Mouse (Mus musculus): ENCODE measurements around the gene Zfp821. TPM values are rescaled to one million over a fixed set of nuclear protein-coding genes. Genes with fewer than 3 reads are reported as not detected.

Zfp821 gene
- polyA plus RNA-seq, 1 experiment from 2014 or later: 71.3 TPM

DNA sequence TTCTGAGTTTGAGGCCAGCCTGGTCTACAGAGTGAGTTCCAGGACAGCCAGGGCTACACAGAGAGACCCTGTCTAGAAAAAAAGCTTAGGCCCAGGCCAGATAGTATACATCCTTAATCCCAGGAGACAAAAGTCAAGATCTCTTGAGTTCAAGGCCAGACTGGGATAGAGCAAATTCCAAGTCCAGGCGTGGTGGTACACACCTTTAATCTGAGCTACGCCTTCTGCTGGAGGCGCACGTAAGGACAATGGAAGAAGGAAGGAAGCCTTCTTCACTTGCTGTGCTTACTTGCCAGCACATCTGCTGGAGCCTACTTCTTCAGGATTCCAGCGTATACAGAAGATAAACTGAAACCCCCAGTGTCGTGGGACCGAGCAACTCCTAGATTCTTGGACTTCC is 54.1 kb downstream of the Zfp821 start:
- H3K27ac ChIP-seq (replicated peaks): no peak overlapping the region

DNA sequence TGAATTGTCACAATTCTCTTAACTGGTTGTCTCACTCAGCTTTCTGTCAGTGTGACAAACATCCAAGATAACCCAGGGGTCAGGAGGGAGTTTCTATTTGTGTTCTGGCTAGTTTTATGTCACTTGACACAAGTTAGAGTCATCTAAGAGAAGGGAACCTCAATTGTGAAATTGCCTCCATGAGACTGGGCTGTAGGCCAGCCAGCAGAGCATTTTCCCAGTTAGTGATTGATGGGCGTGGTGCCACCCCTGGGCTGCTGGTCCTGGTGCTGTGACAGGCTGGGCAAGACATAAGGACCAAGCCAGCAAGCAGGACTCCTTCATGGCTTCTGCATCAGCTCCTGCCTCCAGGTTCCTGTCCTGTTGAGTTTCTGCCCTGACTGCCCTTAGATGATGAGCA is 54.9 kb downstream of the Zfp821 start:
- H3K27me3 ChIP-seq: no peaks in the 10 kb centered on the region
- no peak overlapping the region for H3K27ac ChIP-seq (replicated peaks)
- no peaks in the 10 kb centered on the region for H3K9me3 ChIP-seq
- no peaks in the 10 kb centered on the region for H3K36me3 ChIP-seq
- WGBS: 35% methylated on average over 1 of the region's 1 CpGs
- H3K4me1 ChIP-seq (replicated peaks): no peaks in the 10 kb centered on the region
- H3K4me2 ChIP-seq: no peak overlapping the region
- no peak for ATAC-seq (ENCODE audit: low FRiP score, low read depth)
- no peak overlapping the region for H3K4me3 ChIP-seq
- no peak overlapping the region for H3K9ac ChIP-seq

More for the DNA sequence above, 54.1 kb downstream of the Zfp821 start:
- WGBS: 90% methylated on average over 7 of the region's 7 CpGs
- H3K27me3 ChIP-seq: no peaks in the 10 kb centered on the region
- H3K4me1 ChIP-seq (replicated peaks): no peaks in the 10 kb centered on the region
- H3K9me3 ChIP-seq: no peaks in the 10 kb centered on the region
- no peak for ATAC-seq (ENCODE audit: low FRiP score, low read depth)
- no peak overlapping the region for H3K9ac ChIP-seq
- H3K4me2 ChIP-seq: no peak overlapping the region
- H3K36me3 ChIP-seq: no peaks in the 10 kb centered on the region
- no peak overlapping the region for H3K4me3 ChIP-seq

DNA sequence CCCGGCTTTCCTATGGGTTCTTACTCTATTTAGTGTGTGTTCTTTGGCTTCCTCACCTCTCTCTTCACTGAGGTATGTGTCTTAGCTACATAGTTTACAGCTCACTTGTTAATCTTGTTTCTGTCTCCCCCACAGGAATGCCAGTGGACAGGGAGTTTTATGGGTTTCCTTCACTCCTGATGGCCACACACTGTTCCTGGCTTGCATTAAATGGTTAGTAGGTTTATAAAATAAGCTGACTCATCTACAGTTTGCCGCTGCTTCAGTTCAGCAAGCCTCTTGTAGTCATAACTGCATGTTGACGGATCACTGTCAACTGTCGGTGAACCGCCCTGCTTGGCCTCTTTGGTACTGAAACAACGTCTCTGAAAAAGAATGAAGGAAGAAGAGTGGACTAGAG is 58.7 kb downstream of the Zfp821 start:
- H3K4me2 ChIP-seq: no peak overlapping the region
- H3K9me3 ChIP-seq: no peaks in the 10 kb centered on the region
- no peaks in the 10 kb centered on the region for H3K4me1 ChIP-seq (replicated peaks)
- H3K9ac ChIP-seq: no peak overlapping the region
- ATAC-seq (ENCODE audit: low FRiP score, low read depth): no peak
- H3K27ac ChIP-seq (replicated peaks): no peak overlapping the region
- no peaks in the 10 kb centered on the region for H3K36me3 ChIP-seq
- WGBS: 90% methylated on average over 6 of the region's 6 CpGs
- no peaks in the 10 kb centered on the region for H3K27me3 ChIP-seq
- no peak overlapping the region for H3K4me3 ChIP-seq

DNA sequence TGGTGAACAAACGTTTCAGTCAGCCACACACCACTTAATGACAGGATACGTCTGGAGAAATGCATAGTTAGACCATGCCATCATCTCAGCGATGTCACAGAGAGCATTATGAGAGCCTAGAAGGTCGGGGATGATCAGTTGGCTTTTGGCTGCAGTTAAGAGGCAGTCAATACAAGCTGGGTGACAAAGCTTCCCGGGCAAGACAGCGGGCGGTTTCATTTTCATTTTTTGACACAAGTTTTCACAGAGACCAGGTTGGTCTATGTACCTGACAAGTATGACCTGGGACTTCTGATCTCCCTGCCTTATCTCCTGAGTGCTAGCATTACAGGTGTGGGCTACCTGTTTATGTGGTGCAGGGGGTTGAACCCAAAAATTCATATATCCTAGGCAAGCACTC is 60.7 kb downstream of the Zfp821 start:
- no peak overlapping the region for H3K27ac ChIP-seq (replicated peaks)
- ATAC-seq (ENCODE audit: low FRiP score, low read depth): no peak
- no peaks in the 10 kb centered on the region for H3K27me3 ChIP-seq
- no peak overlapping the region for H3K4me2 ChIP-seq
- H3K4me3 ChIP-seq: no peak overlapping the region
- H3K4me1 ChIP-seq (replicated peaks): no peaks in the 10 kb centered on the region
- no peak overlapping the region for H3K9ac ChIP-seq
- H3K9me3 ChIP-seq: no peaks in the 10 kb centered on the region
- H3K36me3 ChIP-seq: no peaks in the 10 kb centered on the region
- 81% methylated on average over 7 of the region's 7 CpGs for WGBS

DNA sequence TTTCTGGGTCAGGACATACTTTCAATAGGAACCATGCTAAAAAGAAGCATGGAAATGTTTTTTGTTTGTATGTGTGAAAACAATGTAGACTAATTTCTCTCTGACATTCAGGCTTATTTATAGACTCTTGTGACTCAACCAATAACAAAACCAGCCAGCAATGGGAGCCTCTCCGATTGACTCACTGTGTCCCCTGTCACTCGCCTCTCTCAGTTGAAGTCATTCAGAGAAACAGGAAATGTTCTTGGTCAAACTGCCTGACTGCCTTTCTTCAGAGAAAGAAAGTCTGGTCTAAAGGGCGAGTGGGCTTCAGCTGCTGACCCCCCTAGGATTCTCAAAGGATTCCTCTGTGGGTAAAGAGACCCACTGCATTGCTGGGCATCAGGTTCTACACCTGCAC is 67.8 kb downstream of the Zfp821 start:
- H3K4me3 ChIP-seq: no peak overlapping the region
- H3K27ac ChIP-seq (replicated peaks): no peak overlapping the region
- no peaks in the 10 kb centered on the region for H3K4me1 ChIP-seq (replicated peaks)
- H3K9me3 ChIP-seq: no peaks in the 10 kb centered on the region
- no peak for ATAC-seq (ENCODE audit: low FRiP score, low read depth)
- peaks cover 7% of the 10 kb centered on the region; the same call in 1 of the 2 replicates for H3K27me3 ChIP-seq
- no peak overlapping the region for H3K4me2 ChIP-seq
- 53% methylated on average over 3 of the region's 3 CpGs for WGBS
- no peaks in the 10 kb centered on the region for H3K36me3 ChIP-seq
- H3K9ac ChIP-seq: no peak overlapping the region

Other genes with a start within 250 kb of the Zfp821 start
- gene Pmfbp1, start 211.5 kb upstream of the Zfp821 start, polyA plus RNA-seq (2015; fragmentation: Nextera tagmentation; extraction: Ambion mirVana): 2.1 TPM in 2 replicates
- 17.2 and 17.4 TPM in 2 replicates for gene Dhx38, start 139.7 kb upstream of the Zfp821 start, polyA plus RNA-seq (2015; fragmentation: Nextera tagmentation; extraction: Ambion mirVana)
- gene Txnl4b, start 139.7 kb upstream of the Zfp821 start, polyA plus RNA-seq (2015; fragmentation: Nextera tagmentation; extraction: Ambion mirVana): 28.7 and 30.2 TPM in 2 replicates
- 0.51 and 0.93 TPM in 2 replicates for gene Hp, start 126.4 kb upstream of the Zfp821 start, polyA plus RNA-seq (2015; fragmentation: Nextera tagmentation; extraction: Ambion mirVana)
- 30.5 and 31.1 TPM in 2 replicates for gene Dhodh, start 96.9 kb upstream of the Zfp821 start, polyA plus RNA-seq (2015; fragmentation: Nextera tagmentation; extraction: Ambion mirVana)
- gene Pkd1l3, start 91.0 kb upstream of the Zfp821 start, polyA plus RNA-seq (2015; fragmentation: Nextera tagmentation; extraction: Ambion mirVana): 0.14 and 0.21 TPM in 2 replicates
- 145 and 148 TPM in 2 replicates for gene Ist1, start 12.3 kb upstream of the Zfp821 start, polyA plus RNA-seq (2015; fragmentation: Nextera tagmentation; extraction: Ambion mirVana)
- gene Atxn1l, start 32.2 kb downstream of the Zfp821 start, polyA plus RNA-seq (2015; fragmentation: Nextera tagmentation; extraction: Ambion mirVana): 3.8 and 4.1 TPM in 2 replicates
- gene Ap1g1, start 73.0 kb downstream of the Zfp821 start, polyA plus RNA-seq (2015; fragmentation: Nextera tagmentation; extraction: Ambion mirVana): 46.8 and 50.4 TPM in 2 replicates
- 4.4 and 5.3 TPM in 2 replicates for gene Phlpp2, start 163.0 kb downstream of the Zfp821 start, polyA plus RNA-seq (2015; fragmentation: Nextera tagmentation; extraction: Ambion mirVana)